Mouse (Mus musculus) myocyte (in vitro differentiated cells): ENCODE measurements around the gene Rcor2.

ENCODE experiments used
- CEBPB ChIP-seq: IDR thresholded peaks from 2 replicates; pipeline ENCODE4 v1.6.1; 2011; ENCODE audit warnings: mild to moderate bottlenecking, moderate library complexity; ENCODE audit not compliant: poor library complexity, insufficient read depth, severe bottlenecking
- E2F4 ChIP-seq: IDR thresholded peaks from one replicate; pipeline ENCODE4 v1.6.1; 2011; ENCODE audit warnings: mild to moderate bottlenecking, control low read depth, moderate library complexity; ENCODE audit not compliant: insufficient read depth
- MAX ChIP-seq: IDR thresholded peaks from one replicate; pipeline ENCODE4 v1.6.1; 2011; ENCODE audit warnings: low read depth, mild to moderate bottlenecking, control low read depth
- MYOD1 ChIP-seq, 3 experiments: IDR thresholded peaks; one replicate each; pipeline ENCODE4 v1.6.1; 2011; ENCODE audit warnings: control low read depth in 2 of 3, low read depth in 2 of 3, mild to moderate bottlenecking in 2 of 3, moderate library complexity in 1 of 3; ENCODE audit not compliant: insufficient read length in 2 of 3, control insufficient read depth in 1 of 3
- MYOG ChIP-seq, 3 experiments: IDR thresholded peaks; one replicate each; pipeline ENCODE4 v1.6.1; 2011; ENCODE audit warnings: control low read depth in 2 of 3, low read depth in 2 of 3, mild to moderate bottlenecking in 2 of 3; ENCODE audit not compliant: insufficient read length in 2 of 3, control insufficient read depth in 1 of 3, insufficient read depth in 1 of 3
- POLR2A ChIP-seq: IDR thresholded peaks from one replicate; pipeline ENCODE4 v1.6.1; 2011; ENCODE audit warnings: low read depth, mild to moderate bottlenecking, control low read depth, moderate library complexity; ENCODE audit not compliant: insufficient read length
- POLR2AphosphoS2 ChIP-seq: IDR thresholded peaks from one replicate; pipeline ENCODE4 v1.6.1; 2011; ENCODE audit warnings: low read depth, control low read depth; ENCODE audit not compliant: insufficient read length

GRCm38 (mm10) chr19:7236011-7236410, 31.1 kb upstream of the Rcor2 start:
- TF ChIP-seq MAX (no peak), CEBPB (no peak), POLR2A (no peak), POLR2AphosphoS2 (no peak), MYOG (IDR thresholded peaks at IDR 0.05; ENCODE audit: control insufficient read depth in 1 of 3, insufficient read depth in 1 of 3, insufficient read length in 2 of 3, low read depth in 2 of 3) (no peak), MYOD1 (IDR thresholded peaks at IDR 0.05; ENCODE audit: control insufficient read depth in 1 of 3, insufficient read length in 2 of 3, low read depth in 2 of 3) (no peak), E2F4 (no peak)
